Mouse (Mus musculus) spleen, adult 2 months (tissue): ENCODE measurements at regions not wholly inside any gene's neighbourhood (a gene's known extent, or its start where the extent isn't known, plus 50 kb on each side); places are given as distances from the start of the nearest gene placed in this dataset.

Source experiments
- CTCF ChIP-seq: fragments of 200-500 bp; IDR thresholded peaks from 2 replicates; pipeline ENCODE4 v1.5.1; 2011; ENCODE audit warnings: mild to moderate bottlenecking, inconsistent platforms; ENCODE audit not compliant: insufficient read depth, insufficient read length, insufficient replicate concordance; ENCODE audit errors: extremely low read depth
- POLR2A ChIP-seq: fragments of 200-500 bp; IDR thresholded peaks from 2 replicates; pipeline ENCODE4 v1.6.1; 2011; ENCODE audit warnings: low read depth, low read length, inconsistent platforms

GRCm38 (mm10) chr1:161693768-161694160 lies 94.5 kb downstream of the Fasl start:
- TF ChIP-seq CTCF (no peak), POLR2A (no peak)
